Mouse (Mus musculus) myocyte (in vitro differentiated cells): ENCODE results near the gene Asb18.

Source experiments
- MYOD1 ChIP-seq, 3 experiments: IDR thresholded peaks; one replicate each; pipeline ENCODE4 v1.6.1; 2011; ENCODE audit warnings: control low read depth in 2 of 3, low read depth in 2 of 3, mild to moderate bottlenecking in 2 of 3, moderate library complexity in 1 of 3; ENCODE audit not compliant: insufficient read length in 2 of 3, control insufficient read depth in 1 of 3
- POLR2A ChIP-seq: IDR thresholded peaks from one replicate; pipeline ENCODE4 v1.6.1; 2011; ENCODE audit warnings: low read depth, mild to moderate bottlenecking, control low read depth, moderate library complexity; ENCODE audit not compliant: insufficient read length

- TF ChIP-seq MYOD1 (IDR thresholded peaks at IDR 0.05; ENCODE audit: control insufficient read depth in 1 of 3, insufficient read length in 2 of 3, low read depth in 2 of 3) (no peak), POLR2A (no peak)
Observed at GRCm38 (mm10) chr1:89930551-89930950, 83.9 kb downstream of the Asb18 start.
